Comparison of ENCODE assay signal across 9 mouse cellular contexts in the genomic region with DNA sequence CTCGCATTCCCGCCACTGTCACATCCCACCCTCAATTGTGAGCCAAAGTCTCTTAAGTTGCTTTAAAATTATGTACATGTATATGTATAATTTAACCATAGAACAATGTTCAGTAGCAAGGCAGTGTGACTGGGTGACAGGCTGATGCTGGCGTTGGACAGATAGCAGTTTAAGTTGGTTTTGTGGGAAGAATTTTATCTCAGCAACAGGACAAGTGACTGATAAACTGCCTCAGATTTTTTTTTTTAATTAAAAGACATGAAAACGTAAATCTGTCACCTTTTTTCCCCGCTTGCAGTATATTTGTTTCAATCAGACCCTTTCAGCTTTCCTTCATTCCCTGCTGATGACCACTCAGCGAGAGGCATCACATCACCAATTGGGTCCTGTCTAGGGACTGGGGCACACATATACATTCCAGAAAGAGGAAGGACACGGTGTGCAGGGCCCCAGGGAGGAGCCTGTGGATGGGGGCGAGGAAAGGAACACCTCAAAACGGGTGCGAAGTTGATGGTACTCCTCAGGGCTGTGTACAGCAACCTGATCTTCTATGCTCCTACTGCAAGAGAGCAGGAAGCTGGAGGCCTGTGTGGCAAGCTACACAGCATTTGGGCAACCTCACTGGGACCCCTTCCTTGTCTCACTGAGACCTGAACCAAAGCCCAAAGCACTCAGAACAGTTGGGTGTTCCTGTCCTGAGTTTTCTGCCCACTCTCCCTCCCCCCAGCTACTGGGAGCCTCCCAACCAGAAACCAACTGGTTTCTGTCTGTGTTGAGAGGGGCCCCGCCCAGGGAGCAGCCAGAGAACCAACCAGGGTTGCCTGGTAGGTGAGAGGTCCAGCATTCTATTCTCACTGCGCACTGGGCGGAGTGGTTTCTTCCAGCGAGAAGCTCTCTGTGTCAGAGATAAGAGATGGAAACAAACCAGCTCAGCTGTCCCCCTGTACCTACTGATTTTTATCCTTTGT. TPM values are rescaled to one million over a fixed set of nuclear protein-coding genes. Genes with fewer than 3 reads are reported as not detected.
DNase-seq lines count a peak whose midpoint lies in the region; ATAC-seq and TF ChIP-seq lines count a peak whose summit lies in the region.
"Had no signal": no experiment of that assay in that cellular context is flagged by ENCODE, and none has a peak within 500 bp of the region (broad histone marks: within the 10 kb centered on the region; RNA-seq: fewer than 3 reads in every experiment).

No protein-coding gene starts in this region.

- no peak for TF ChIP-seq CTCF in lung, adult 2 months (IDR thresholded peaks at IDR 0.05; ENCODE audit: insufficient read depth, low read length)

- peak overlapping the region; percentile 25; the same call in 1 of the 2 replicates for H3K4me2 ChIP-seq in heart, embryonic 11.5 days

- TF ChIP-seq POLR2A in lung, adult 2 months (IDR thresholded peaks at IDR 0.05; ENCODE audit: borderline replicate concordance, extremely low read depth, low read depth, low read length): no peak

- no peaks in the 10 kb centered on the region for H3K36me3 ChIP-seq in heart, embryonic 11.5 days (ENCODE audit: control insufficient read depth, insufficient read depth, low read length)

- H3K4me1 ChIP-seq in heart, embryonic 11.5 days (ENCODE audit: control insufficient read depth, insufficient read depth, low read length): peaks cover 9% of the 10 kb centered on the region
- peaks cover 5% of the 10 kb centered on the region for H3K4me1 ChIP-seq in lung, adult 2 months (ENCODE audit: control insufficient read depth, insufficient read depth, low read length)

- H3K9ac ChIP-seq in heart, embryonic 11.5 days (ENCODE audit: low read depth, low read length): no peak overlapping the region

- 53% methylated on average over 14 of the region's 14 CpGs for WGBS in heart, embryonic 11.5 days (ENCODE audit: insufficient replicate concordance)
- WGBS in lung, adult 2 months: 60% methylated on average over 14 of the region's 14 CpGs

- H3K27ac ChIP-seq in heart, embryonic 11.5 days (ENCODE audit: low read depth, low read length): no peak overlapping the region

- no peak overlapping the region for H3K4me3 ChIP-seq in heart, embryonic 11.5 days (ENCODE audit: low read depth, low read length)
- H3K4me3 ChIP-seq in lung, adult 2 months (replicated peaks; ENCODE audit: extremely low read depth, low read depth, low read length): no peak overlapping the region

- H3K27me3 ChIP-seq in heart, embryonic 11.5 days (ENCODE audit: control insufficient read depth, insufficient read depth, low read length): no peaks in the 10 kb centered on the region

- ATAC-seq in heart, embryonic 11.5 days (replicated peaks; ENCODE audit: insufficient number of reproducible peaks, low FRiP score, low TSS enrichment): no peak
- ATAC-seq in activated CD4-positive, CD25-positive, alpha-beta regulatory T cell, adult 4 months: no peak

- peak; percentile 44 for DNase-seq in testis, postnatal 10 days (ENCODE audit: low spot score)
- no peak for DNase-seq in testis, postnatal 14 days (ENCODE audit: low spot score)
- DNase-seq in lung, adult 2 months: peak; percentile 38
- DNase-seq in urinary bladder, postnatal 25 days (ENCODE audit: low spot score): peak; percentile 53
- DNase-seq in embryo, embryonic 10 days (ENCODE audit: low spot score): no peak
- no peak for DNase-seq in frontal cortex, adult 2 months (ENCODE audit: extremely low spot score in 1 of 2, low spot score in 1 of 2)
- DNase-seq: thymus, postnatal 36 days had no signal

- no peaks in the 10 kb centered on the region for H3K9me3 ChIP-seq in heart, embryonic 11.5 days (replicated peaks; ENCODE audit: control insufficient read depth, low read length)

RNA-seq across cellular contexts. Expression of a gene that starts 15.1 kb away (rescaled TPM):
- polyA plus RNA-seq in heart, embryonic 11.5 days (2014; fragmentation: Nextera tagmentation; extraction: Ambion mirVana): 34.0 and 40.8 TPM in 2 replicates
- polyA plus RNA-seq in lung, adult 2 months (2012; rRNA removed): 48.7 and 50.6 TPM in 2 replicates
- 10 to 100 TPM; 21.7 to 26.2 TPM for polyA plus RNA-seq in activated CD4-positive, CD25-positive, alpha-beta regulatory T cell, adult 4 months (2017; shearing (Covaris generic))
- polyA plus RNA-seq in frontal cortex, adult 2 months (2012; rRNA removed): 31.0 and 31.5 TPM in 2 replicates

RNA-seq across cellular contexts. Expression of a gene that starts 42.1 kb away (rescaled TPM):
- polyA plus RNA-seq in heart, embryonic 11.5 days (2014; fragmentation: Nextera tagmentation; extraction: Ambion mirVana): 15.9 and 23.4 TPM in 2 replicates
- polyA plus RNA-seq in lung, adult 2 months (2012; rRNA removed): 26.2 and 41.4 TPM in 2 replicates
- polyA plus RNA-seq in activated CD4-positive, CD25-positive, alpha-beta regulatory T cell, adult 4 months (2017; shearing (Covaris generic)): 10 to 100 TPM; 14.7 to 15.4 TPM
- 19.8 and 21.5 TPM in 2 replicates for polyA plus RNA-seq in frontal cortex, adult 2 months (2012; rRNA removed)

Comparison
In these comparisons a context has a peak if more than half of its experiments do, and no peak if none do; other contexts are left out.
1. DNase-seq: peak in testis, postnatal 10 days (single experiment), lung, adult 2 months (single experiment) and urinary bladder, postnatal 25 days (single experiment); none in testis, postnatal 14 days (single experiment), embryo, embryonic 10 days (single experiment) and frontal cortex, adult 2 months (0 of 2).